Mouse (Mus musculus) stomach, postnatal 0 days (tissue): ENCODE data around the gene Ltb4r2. TPM values are rescaled to one million over a fixed set of nuclear protein-coding genes. Genes with fewer than 3 reads are reported as not detected.

Experiments used
- ATAC-seq: fragments of 200-750 bp; cut with Nextera tagmentation; 2 replicates; pipeline ENCODE4 v1.8.0; 2017; ENCODE audit not compliant: low FRiP score, low TSS enrichment
- DNase-seq: peaks from one replicate; pipeline ENCODE4 v3.0.0-alpha.2; 2016; ENCODE audit warnings: low spot score
- H3K27ac ChIP-seq: fragments of 300-500 bp; sonication (generic); replicated peaks from 2 replicates; pipeline ENCODE4 v1.5.1; 2014; ENCODE audit warnings: mild to moderate bottlenecking, control low read depth
- H3K27me3 ChIP-seq: fragments of 300-500 bp; sonication (generic); 2 replicates; pipeline ENCODE4 v1.6.1; 2014; ENCODE audit warnings: low read length; ENCODE audit not compliant: control insufficient read depth, insufficient read depth
- H3K36me3 ChIP-seq: fragments of 300-500 bp; sonication (generic); 2 replicates; pipeline ENCODE4 v1.6.1; 2014; ENCODE audit warnings: low read length, mixed read lengths; ENCODE audit not compliant: control insufficient read depth, insufficient read depth
- H3K4me1 ChIP-seq: fragments of 300-500 bp; sonication (generic); replicated peaks from 2 replicates; pipeline ENCODE4 v1.6.1; 2014; ENCODE audit warnings: antibody characterized with exemption; ENCODE audit not compliant: control insufficient read depth, insufficient read depth
- H3K4me2 ChIP-seq: fragments of 300-500 bp; sonication (generic); replicated peaks from 2 replicates; pipeline ENCODE4 v1.6.1; 2014; ENCODE audit warnings: low read depth, mild to moderate bottlenecking, control low read depth, moderate library complexity
- H3K4me3 ChIP-seq: fragments of 300-500 bp; sonication (generic); 2 replicates; pipeline ENCODE4 v1.5.1; 2014; ENCODE audit warnings: low read depth, low read length, control low read depth
- H3K9ac ChIP-seq: fragments of 300-500 bp; sonication (generic); 2 replicates; pipeline ENCODE4 v1.6.1; 2014; ENCODE audit warnings: mild to moderate bottlenecking, low read length, control low read depth, mixed read lengths
- H3K9me3 ChIP-seq: fragments of 300-500 bp; sonication (generic); 2 replicates; pipeline ENCODE4 v1.6.1; 2016; ENCODE audit warnings: low read length; ENCODE audit not compliant: control insufficient read depth
- CTCF ChIP-seq: IDR thresholded peaks from 2 replicates; pipeline ENCODE4 v1.5.1; 2016; ENCODE audit warnings: antibody characterized with exemption, low read depth, mild to moderate bottlenecking, moderate library complexity
- EP300 ChIP-seq: optimal IDR thresholded peaks from 2 replicates; pipeline ENCODE3; 2016; ENCODE audit warnings: antibody characterized with exemption
- WGBS: fragments of 180-500 bp; shearing (Covaris S2); extraction: QIAGEN DNeasy Blood & Tissue Kit; methylation state at CpG from one replicate; pipeline ENCODE4 v1.1.7; 2014; 5-methylcytosine and 5-hydroxymethylcytosine counted together
- polyA plus RNA-seq: library from polyadenylated mRNA; unstranded; fragments of >200 nt; fragmentation: Nextera tagmentation; extraction: Ambion mirVana; gene quantifications from 2 replicates; pipeline ENCODE4 v1.2.1, GENCODE M21; 2015

Ltb4r2 gene
- polyA plus RNA-seq, 1 experiment from 2014 or later = 3.2 TPM

- Histone ChIP-seq H3K27me3 (no peaks in the 10 kb centered on the region), H3K4me1 (no peaks in the 10 kb centered on the region), H3K9me3 (no peaks in the 10 kb centered on the region), H3K9ac (no peak overlapping the region), H3K4me2 (no peak overlapping the region), H3K27ac (no peak overlapping the region), H3K36me3 (no peaks in the 10 kb centered on the region), H3K4me3 (no peak overlapping the region)
- DNase-seq (no peak), ATAC-seq (no peak)
- TF ChIP-seq CTCF (no peak), EP300 (no peak)
- 72% methylated on average over 7 of the region's 7 CpGs for WGBS
Observed at GRCm38 (mm10) chr14:55730531-55731032, 30.6 kb upstream of the Ltb4r2 start.

GRCm38 (mm10) chr14:55733889-55734288 is 27.3 kb upstream of the Ltb4r2 start:
- no peak for TF ChIP-seq CTCF
- TF ChIP-seq EP300 = peak; percentile 47
- peak; percentile 70 for DNase-seq
- no peak overlapping the region for H3K27ac ChIP-seq
- H3K9ac ChIP-seq = no peak overlapping the region
- peak; percentile 94 for ATAC-seq
- H3K36me3 ChIP-seq = no peaks in the 10 kb centered on the region
- H3K4me2 ChIP-seq = no peak overlapping the region
- H3K27me3 ChIP-seq = no peaks in the 10 kb centered on the region
- no peaks in the 10 kb centered on the region for H3K9me3 ChIP-seq
- 51% methylated on average over 10 of the region's 10 CpGs for WGBS
- H3K4me3 ChIP-seq = no peak overlapping the region
- no peaks in the 10 kb centered on the region for H3K4me1 ChIP-seq

- no peak for ATAC-seq
- TF ChIP-seq CTCF = no peak
- no peak for TF ChIP-seq EP300
- H3K9ac ChIP-seq = no peak overlapping the region
- DNase-seq = no peak
- H3K27ac ChIP-seq = no peak overlapping the region
- no peak overlapping the region for H3K4me3 ChIP-seq
- 0 out of 2 replicates have a peak, but pooled peaks cover 2% of the 10 kb centered on the region for H3K36me3 ChIP-seq
- WGBS = 61% methylated on average over 7 of the region's 7 CpGs
- H3K4me1 ChIP-seq = no peaks in the 10 kb centered on the region
- no peaks in the 10 kb centered on the region for H3K9me3 ChIP-seq
- no peak overlapping the region for H3K4me2 ChIP-seq
- no peaks in the 10 kb centered on the region for H3K27me3 ChIP-seq
Observed at GRCm38 (mm10) chr14:55734869-55735268, 26.4 kb upstream of the Ltb4r2 start.

GRCm38 (mm10) chr14:55735334-55735733 is 25.9 kb upstream of the Ltb4r2 start:
- no peak for TF ChIP-seq CTCF
- TF ChIP-seq EP300 = no peak
- 0 out of 2 replicates have a peak, but pooled peaks cover 2% of the 10 kb centered on the region for H3K36me3 ChIP-seq
- no peaks in the 10 kb centered on the region for H3K9me3 ChIP-seq
- no peak overlapping the region for H3K4me3 ChIP-seq
- no peak for ATAC-seq
- H3K27me3 ChIP-seq = no peaks in the 10 kb centered on the region
- DNase-seq = no peak
- no peak overlapping the region for H3K27ac ChIP-seq
- H3K4me1 ChIP-seq = no peaks in the 10 kb centered on the region
- no peak overlapping the region for H3K4me2 ChIP-seq
- no peak overlapping the region for H3K9ac ChIP-seq
- WGBS = 27% methylated on average over 3 of the region's 3 CpGs

DNA sequence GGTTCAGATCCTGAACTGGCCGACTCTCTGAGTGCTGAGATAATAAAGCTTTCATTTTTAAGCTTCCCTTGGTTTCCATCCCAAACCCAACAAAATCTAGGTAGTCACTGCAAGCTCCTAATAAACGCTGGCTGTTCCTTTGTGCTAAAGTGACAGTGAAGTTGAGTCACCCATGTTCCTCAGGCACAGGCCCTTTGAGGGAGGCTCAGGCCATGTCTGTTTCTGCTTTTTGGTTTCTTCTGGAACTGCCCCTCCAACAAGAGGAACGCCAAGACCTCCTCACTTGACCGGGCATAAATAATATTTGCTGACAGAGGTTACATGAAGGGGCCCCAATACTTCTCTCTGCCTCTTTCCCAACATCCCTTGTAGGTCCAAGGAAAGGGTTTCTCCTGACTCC is 25.5 kb upstream of the Ltb4r2 start:
- Histone ChIP-seq H3K36me3 (0 out of 2 replicates have a peak, but pooled peaks cover 2% of the 10 kb centered on the region), H3K4me1 (no peaks in the 10 kb centered on the region), H3K27ac (no peak overlapping the region), H3K9ac (no peak overlapping the region), H3K4me2 (no peak overlapping the region), H3K27me3 (no peaks in the 10 kb centered on the region), H3K9me3 (no peaks in the 10 kb centered on the region), H3K4me3 (no peak overlapping the region)
- ATAC-seq = no peak
- no peak for TF ChIP-seq CTCF
- TF ChIP-seq EP300 = no peak
- DNase-seq = no peak
- 78% methylated on average over 4 of the region's 4 CpGs for WGBS

GRCm38 (mm10) chr14:55737086-55737687 is 24.0 kb upstream of the Ltb4r2 start:
- H3K9me3 ChIP-seq = no peaks in the 10 kb centered on the region
- WGBS = 82% methylated on average over 9 of the region's 9 CpGs
- H3K27ac ChIP-seq = no peak overlapping the region
- ATAC-seq (no peak), DNase-seq (no peak)
- no peaks in the 10 kb centered on the region for H3K27me3 ChIP-seq
- H3K4me3 ChIP-seq = no peak overlapping the region
- no peaks in the 10 kb centered on the region for H3K4me1 ChIP-seq
- no peak overlapping the region for H3K9ac ChIP-seq
- 0 out of 2 replicates have a peak, but pooled peaks cover 2% of the 10 kb centered on the region for H3K36me3 ChIP-seq
- TF ChIP-seq CTCF (no peak), EP300 (no peak)
- H3K4me2 ChIP-seq = no peak overlapping the region
